Mouse (Mus musculus) splenic B cell, adult 2 months (primary cell): Measurements from ENCODE around the gene Maip1.

ENCODE experiments used
- DNase-seq: peaks from one replicate; pipeline ENCODE4 v3.0.0-alpha.2; 2011; ENCODE audit warnings: low read depth, low spot score
- H3K27me3 ChIP-seq: 2 replicates; pipeline ENCODE4 v1.6.1; 2012; ENCODE audit warnings: mild to moderate bottlenecking, low read length, moderate library complexity, mixed read lengths; ENCODE audit not compliant: control insufficient read depth, poor library complexity, insufficient read depth, severe bottlenecking
- H3K36me3 ChIP-seq: 2 replicates; pipeline ENCODE4 v1.6.1; 2012; ENCODE audit warnings: mild to moderate bottlenecking, low read length, moderate library complexity, mixed read lengths; ENCODE audit not compliant: control insufficient read depth, poor library complexity, insufficient read depth, severe bottlenecking

Maip1 gene

DNA sequence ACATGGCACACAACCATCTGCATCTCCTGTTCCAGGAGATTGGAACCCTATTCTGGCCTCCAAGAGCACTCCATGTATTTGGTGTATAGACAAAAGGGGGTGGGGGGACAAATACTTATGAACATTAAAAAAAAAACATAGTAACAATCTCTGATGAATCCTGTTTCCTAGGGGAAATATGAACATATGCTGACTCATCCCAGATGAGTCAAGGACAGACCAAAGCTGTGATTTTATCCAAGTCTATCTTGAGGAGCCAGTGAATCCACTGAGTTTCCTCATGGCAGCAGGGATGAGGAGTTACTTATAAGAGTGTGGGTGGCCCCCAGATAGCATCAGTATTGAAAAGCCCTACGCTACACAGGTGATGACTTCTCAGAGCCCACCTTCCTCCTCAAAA lies 44.1 kb downstream of the Maip1 start:
- H3K36me3 ChIP-seq, result no peaks in the 10 kb centered on the region
- H3K27me3 ChIP-seq, result no peaks in the 10 kb centered on the region; the same call in 1 of the 2 replicates
- no peak for DNase-seq

DNA sequence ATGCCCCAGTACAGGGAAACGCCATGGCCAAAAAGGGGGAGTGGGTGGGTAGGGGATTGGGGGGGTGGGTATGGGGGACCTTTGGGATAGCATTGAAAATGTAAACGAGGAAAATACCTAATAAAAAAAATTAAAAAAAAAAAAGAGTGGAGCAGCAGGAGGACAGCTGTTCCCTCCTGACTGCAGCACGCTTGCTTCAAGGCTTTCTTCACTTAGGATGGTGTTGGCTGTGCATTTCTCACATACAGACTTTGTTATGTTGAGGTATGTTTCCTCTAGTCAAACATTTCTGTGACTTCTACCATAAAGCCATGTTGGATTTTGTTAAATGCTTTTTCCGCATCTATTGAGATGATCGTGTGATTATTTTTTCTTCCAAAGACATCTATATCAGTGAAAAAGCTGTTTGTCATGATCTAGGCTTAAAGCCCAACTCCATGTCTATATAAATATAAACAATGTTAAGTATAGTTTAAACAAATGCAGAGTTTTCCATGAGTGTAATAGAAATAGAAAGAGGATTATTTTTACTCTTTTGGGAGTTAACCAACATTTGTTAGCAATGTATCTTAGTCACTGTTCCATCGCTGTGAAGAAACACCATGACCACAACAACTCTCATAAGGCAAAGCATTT lies 54.3 kb downstream of the Maip1 start:
- H3K36me3 ChIP-seq, result no peaks in the 10 kb centered on the region
- no peak for DNase-seq
- no peaks in the 10 kb centered on the region for H3K27me3 ChIP-seq
